Mouse (Mus musculus) CD8-positive naive resting alpha-beta T cell, adult 57 days (primary cell): Measurements from ENCODE around the gene Gfap. TPM values are rescaled to one million over a fixed set of nuclear protein-coding genes. Genes with fewer than 3 reads are reported as not detected.

Experiments
- total RNA-seq: library from RNA; stranded (reverse); gene quantifications from one replicate; pipeline ENCODE4 v1.2.4, GENCODE M21; 2023

The Gfap gene
- not detected for total RNA-seq

DNA sequence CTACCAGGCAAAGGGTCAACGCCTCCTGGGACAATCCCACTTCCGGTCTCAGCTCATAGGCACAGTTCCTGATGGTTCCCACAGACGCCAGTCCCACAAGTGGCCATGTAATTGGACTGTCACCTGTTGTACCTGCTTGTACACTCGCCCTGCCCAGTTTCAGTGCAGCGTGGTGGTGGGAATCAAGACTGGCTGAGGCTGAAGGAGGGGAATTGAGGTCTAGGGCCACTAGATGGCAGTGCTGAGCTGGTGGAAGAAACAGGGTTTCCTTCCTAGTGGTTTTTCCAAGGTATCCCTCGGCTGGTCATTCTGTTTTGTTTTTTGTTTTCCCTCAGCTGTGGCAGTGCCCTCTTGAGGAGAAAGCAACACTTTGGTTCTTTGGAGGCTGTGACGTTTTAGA is at the start of gene Gfap:
Gfap (minus strand) TSS at position 150 of the 400 bp plus-strand sequence.

DNA sequence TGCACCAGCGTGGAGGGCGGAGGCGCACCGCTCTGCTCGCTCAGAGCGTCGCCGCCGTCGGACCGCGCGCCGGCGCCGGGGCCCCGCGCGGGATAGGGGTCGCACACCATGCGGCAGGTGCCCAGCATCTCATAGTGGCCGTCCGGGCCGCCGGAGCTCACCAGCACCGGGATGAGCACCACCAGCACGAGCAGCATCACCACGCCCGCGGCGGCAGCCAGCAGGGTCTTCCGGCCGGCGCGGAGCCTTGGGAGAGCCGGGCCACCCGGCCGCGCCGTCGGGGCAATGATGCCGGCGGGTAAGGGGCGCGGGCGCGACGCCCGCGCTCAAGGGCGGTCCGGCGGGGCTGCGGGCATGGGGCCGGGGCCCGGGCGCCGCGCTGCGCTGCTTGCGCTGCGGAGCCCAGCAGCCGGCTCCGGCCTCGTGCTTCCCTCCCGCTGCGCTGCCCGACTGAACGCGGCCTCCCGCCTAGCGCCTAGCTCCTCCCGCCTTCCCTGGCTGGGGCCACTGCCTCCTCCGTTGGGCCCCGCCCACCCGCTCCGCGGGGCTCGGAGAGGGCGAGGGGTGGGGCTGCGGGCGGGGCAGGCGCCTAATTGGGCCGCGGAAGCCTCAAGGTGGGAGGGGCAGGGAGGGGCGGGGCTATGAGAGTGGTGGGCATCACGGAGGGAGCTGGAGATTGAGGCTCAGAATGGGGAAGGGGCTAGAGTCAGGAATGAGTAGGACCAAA is 45.7 kb upstream of the Gfap start, which contains the start of gene C1ql1:
C1ql1 (minus strand) TSS at position 424 of the 727 bp plus-strand sequence.

DNA sequence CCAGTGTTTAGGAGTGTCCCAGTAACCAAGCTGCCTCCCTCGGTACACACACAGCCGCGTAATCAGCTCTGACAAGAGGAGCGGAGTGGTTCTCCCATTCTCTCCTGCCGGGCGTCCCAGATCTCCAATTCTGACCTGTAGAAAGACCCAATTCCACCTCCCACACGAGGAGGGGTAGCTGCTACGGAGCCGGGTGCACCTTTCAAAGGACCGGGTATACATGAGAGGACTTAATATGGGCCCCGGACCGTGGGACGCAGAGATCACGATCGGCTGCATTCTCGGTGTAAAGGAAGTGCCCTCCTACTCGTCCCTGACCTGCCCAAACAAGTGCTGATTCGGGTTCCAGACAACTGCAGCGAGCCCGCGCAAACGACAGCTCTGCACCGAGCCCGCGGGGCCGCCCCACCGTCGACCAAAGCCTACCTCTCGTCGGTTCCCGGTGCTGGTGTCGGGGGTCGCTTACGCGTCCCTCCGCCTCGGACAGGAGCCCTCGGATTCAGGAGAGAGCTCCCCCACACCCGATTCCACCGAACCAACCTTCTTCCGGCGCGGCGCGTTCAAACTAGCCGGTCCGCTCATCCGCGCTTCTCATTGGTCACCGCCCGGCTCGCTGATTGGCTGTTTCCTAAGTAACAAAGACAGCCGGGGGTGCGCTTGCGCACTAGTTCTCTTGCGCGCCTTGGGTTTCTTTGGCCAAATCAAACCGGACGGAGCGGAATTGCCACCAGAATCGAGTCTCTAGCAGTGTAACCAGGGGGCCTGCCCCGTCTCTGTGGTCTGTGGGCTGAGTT is 24.0 kb upstream of the Gfap start, which contains the start of gene Kif18b:
Kif18b (minus strand) TSS at position 568 of the 794 bp plus-strand sequence.

DNA sequence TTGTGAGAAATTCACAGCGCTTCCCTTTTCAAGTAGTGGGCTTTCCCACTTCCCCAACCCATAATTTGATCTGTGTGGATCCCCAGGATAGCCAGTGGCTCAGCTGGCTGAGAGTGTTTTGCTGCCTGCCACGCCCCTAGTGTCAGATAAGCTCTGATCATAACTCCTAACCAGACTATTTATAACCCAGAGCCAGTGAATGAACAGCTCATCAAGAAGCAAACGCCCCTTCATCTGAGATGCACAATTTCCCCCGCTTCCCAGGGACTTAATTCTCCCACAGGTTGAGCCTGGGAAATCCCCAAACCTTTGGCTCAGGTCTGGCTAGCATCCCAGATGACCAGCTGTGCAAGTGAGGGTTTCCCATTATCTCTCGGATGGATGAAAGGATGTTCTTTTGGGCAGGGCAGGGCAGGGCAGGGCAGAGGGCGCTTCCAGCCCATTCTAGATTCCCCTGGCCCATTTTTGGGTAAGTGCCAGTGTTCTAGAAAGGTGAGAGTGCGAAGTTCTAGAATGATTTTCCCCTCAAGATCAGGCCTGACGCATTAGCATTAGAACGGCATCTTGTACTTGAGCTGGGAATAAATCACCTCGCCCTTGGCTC is 16.0 kb downstream of the Gfap start, which contains the start of gene Fam187a:
Fam187a (plus strand) TSS at position 554 of the 604 bp plus-strand sequence.

DNA sequence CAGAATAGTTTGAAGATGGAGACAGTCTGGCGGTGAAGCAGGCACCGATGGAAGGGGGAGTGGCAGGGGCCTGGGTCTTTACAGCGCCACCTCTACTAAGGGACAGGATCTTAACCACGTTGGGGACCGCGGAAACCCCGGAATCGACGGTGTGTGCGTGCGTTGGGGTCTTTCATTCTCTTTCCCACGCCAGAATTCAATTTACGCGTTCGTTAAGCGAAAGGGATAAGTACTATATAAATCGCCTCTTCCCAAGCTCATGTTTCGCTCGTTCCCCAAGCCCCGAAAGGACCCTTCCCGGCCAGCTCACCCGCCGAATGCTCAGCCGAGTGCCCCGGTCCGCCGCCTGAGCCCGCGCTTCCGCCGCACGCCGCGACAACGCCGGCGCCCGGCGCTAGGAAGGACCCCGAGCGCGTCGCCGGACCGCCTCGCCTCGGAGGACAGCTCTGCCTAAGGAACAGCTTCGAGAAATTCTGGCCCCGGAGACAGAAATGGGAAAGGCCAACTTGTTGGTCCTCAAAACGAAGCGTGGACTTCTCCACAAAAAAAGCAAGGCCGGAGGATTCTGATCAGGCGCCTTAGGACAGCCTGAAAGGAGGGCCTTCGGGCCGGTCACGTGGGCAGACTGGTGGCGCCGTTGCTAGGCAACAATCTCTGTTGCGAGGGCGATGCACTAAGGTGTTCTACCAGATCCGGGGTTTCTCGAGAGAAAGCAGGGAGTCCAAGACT is 20.0 kb downstream of the Gfap start, which contains the start of the genes Eftud2 and Ccdc103:
Eftud2 (minus strand) TSS at position 401 of the 729 bp plus-strand sequence.
Ccdc103 (plus strand) TSS at position 620 of the 729 bp plus-strand sequence.

Other genes with a start within 250 kb of the Gfap start
- gene Meioc, start 237.2 kb downstream of the Gfap start, total RNA-seq: not detected
- gene Ccdc43, start 203.1 kb downstream of the Gfap start, total RNA-seq: 37.7 TPM
- gene Adam11, start 139.5 kb downstream of the Gfap start, total RNA-seq: 2.5 TPM
- gene Gjc1, start 81.2 kb downstream of the Gfap start, total RNA-seq: not detected
- not detected for gene Higd1b, start 65.1 kb downstream of the Gfap start, total RNA-seq
- gene Eftud2, start 19.9 kb downstream of the Gfap start, total RNA-seq: 149 TPM
- gene Ccdc103, start 19.7 kb downstream of the Gfap start, total RNA-seq: not detected
- gene Fam187a, start 15.7 kb downstream of the Gfap start, total RNA-seq: not detected
- gene Kif18b, start 24.2 kb upstream of the Gfap start, total RNA-seq: 0.24 TPM
- not detected for gene C1ql1, start 45.8 kb upstream of the Gfap start, total RNA-seq
- gene Nmt1, start 127.3 kb upstream of the Gfap start, total RNA-seq: 63.5 TPM
- gene Dcakd, start 127.4 kb upstream of the Gfap start, total RNA-seq: 15.8 TPM
- gene Plcd3, start 200.7 kb upstream of the Gfap start, total RNA-seq: not detected
- 41.5 TPM for gene Acbd4, start 200.8 kb upstream of the Gfap start, total RNA-seq
- gene Hexim1, start 215.3 kb upstream of the Gfap start, total RNA-seq: 129 TPM
- gene Hexim2, start 231.5 kb upstream of the Gfap start, total RNA-seq: 1.7 TPM